Mouse (Mus musculus) G1E (cell line): ENCODE measurements around the gene Kndc1. TPM values are rescaled to one million over a fixed set of nuclear protein-coding genes. Genes with fewer than 3 reads are reported as not detected.

Source experiments
- ATAC-seq: 2 replicates; pipeline ENCODE4 v1.8.0; 2016; ENCODE audit warnings: mild to moderate bottlenecking; ENCODE audit not compliant: insufficient number of reproducible peaks, poor library complexity, low FRiP score, severe bottlenecking; ENCODE audit errors: extremely low read depth
- DNase-seq: peaks from one replicate; pipeline ENCODE4 v3.0.0; 2012; ENCODE audit warnings: low spot score
- H3K27me3 ChIP-seq: 2 replicates; pipeline ENCODE4 v1.6.1; 2012; ENCODE audit warnings: mild to moderate bottlenecking, low read length, inconsistent platforms; ENCODE audit not compliant: insufficient read depth
- H3K36me3 ChIP-seq: replicated peaks from 2 replicates; pipeline ENCODE3; 2012; ENCODE audit warnings: mild to moderate bottlenecking, inconsistent platforms
- H3K4me1 ChIP-seq: 2 replicates; pipeline ENCODE4 v1.6.1; 2012; ENCODE audit warnings: low read depth, low read length, inconsistent platforms, mixed read lengths; ENCODE audit not compliant: insufficient read depth
- H3K4me3 ChIP-seq: 2 replicates; pipeline ENCODE4 v1.5.1; 2012; ENCODE audit warnings: low read depth, mild to moderate bottlenecking, inconsistent platforms, low read length, moderate library complexity, mixed read lengths
- H3K9me3 ChIP-seq: replicated peaks from 2 replicates; pipeline ENCODE4 v1.6.1; 2012; ENCODE audit warnings: inconsistent platforms
- CTCF ChIP-seq: IDR thresholded peaks from 2 replicates; pipeline ENCODE4 v1.5.1; 2012; ENCODE audit warnings: low read depth, low read length, inconsistent platforms, mixed read lengths
- GATA1 ChIP-seq: IDR thresholded peaks from 2 replicates; pipeline ENCODE4 v1.6.1; 2012; ENCODE audit warnings: borderline replicate concordance, low read length, inconsistent platforms, mixed read lengths
- GATA2 ChIP-seq: IDR thresholded peaks from 2 replicates; pipeline ENCODE4 v1.6.1; 2012; ENCODE audit warnings: low read depth, low read length, inconsistent platforms, borderline replicate concordance
- POLR2AphosphoS5 ChIP-seq: IDR thresholded peaks from 2 replicates; pipeline ENCODE4 v1.6.1; 2012; ENCODE audit warnings: low read depth, low read length, inconsistent platforms; ENCODE audit not compliant: insufficient replicate concordance
- TAL1 ChIP-seq: conservative IDR thresholded peaks from 2 replicates; pipeline ENCODE4 v1.6.1; 2012; ENCODE audit warnings: low read depth, low read length, inconsistent platforms, mixed read lengths
- polyA plus RNA-seq: library from polyadenylated mRNA; stranded (reverse); fragments of >175 nt; gene quantifications from 2 replicates; pipeline ENCODE4 v1.2.3, GENCODE M21; 2012
- total RNA-seq, 2 experiments: library from RNA; stranded (forward) in 1 of 2; stranded (reverse) in 1 of 2; fragments of 200-1000 nt in 1 of 2; fragments of >200 nt in 1 of 2; fragmentation: Nextera tagmentation in 1 of 2; gene quantifications; 2 replicates each; pipeline ENCODE4 v1.2.3; 2014 to 2017

The Kndc1 gene
- total and polyA plus RNA-seq, 3 experiments: 0.38 TPM; not detected in 2

DNA sequence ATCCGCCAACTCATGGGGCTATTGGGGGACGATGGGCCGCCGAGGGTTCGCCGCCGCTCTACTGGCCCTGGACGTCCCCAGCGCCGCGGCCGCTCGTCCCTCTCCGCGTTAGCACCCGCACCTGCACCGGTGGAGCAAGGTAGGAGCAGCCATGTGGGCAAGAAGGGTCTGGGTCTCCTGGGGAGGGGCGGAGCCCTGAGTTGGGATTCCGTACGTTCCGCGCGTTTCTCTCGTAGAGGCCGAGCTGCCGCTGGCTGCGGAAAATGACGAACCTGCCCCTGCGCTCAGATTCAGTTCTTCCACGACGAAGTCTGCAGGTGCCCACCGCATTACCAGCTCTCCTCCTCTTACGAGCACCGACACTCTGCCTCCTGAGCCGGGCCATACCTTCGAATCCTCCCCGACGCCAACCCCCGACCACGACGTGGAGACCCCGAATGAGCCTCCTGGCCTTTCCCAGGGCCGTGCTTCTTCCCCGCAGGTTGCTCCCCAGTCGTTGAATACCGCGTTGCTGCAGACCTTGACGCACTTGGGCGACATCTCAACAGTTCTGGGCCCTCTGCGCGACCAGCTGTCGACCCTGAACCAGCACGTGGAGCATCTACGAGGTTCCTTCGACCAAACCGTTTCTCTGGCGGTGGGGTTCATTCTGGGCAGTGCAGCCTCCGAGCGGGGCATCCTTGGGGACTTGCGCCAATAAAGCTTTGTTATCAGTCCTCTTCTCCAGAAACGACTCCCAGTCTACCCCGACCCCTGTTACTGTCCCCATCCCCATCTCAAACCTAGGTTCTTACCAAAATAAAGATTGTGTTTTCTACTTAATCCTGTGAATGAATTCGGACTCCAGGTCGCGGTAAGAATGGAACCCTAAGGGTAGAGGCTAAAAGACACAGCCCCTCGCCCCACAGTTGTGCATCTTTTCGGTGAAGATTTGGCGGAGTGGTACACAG, 50.1 kb downstream of the Kndc1 start:
- TF ChIP-seq GATA2: no peak
- TF ChIP-seq TAL1: no peak
- no peak for TF ChIP-seq POLR2AphosphoS5
- no peak for TF ChIP-seq GATA1
- no peak for TF ChIP-seq CTCF
- peaks cover 7% of the 10 kb centered on the region; the same call in 1 of the 2 replicates for H3K27me3 ChIP-seq
- DNase-seq: no peak
- no peak for ATAC-seq
- no peaks in the 10 kb centered on the region for H3K4me1 ChIP-seq
- H3K36me3 ChIP-seq: no peaks in the 10 kb centered on the region
- H3K4me3 ChIP-seq: no peak overlapping the region; the same call in 1 of the 2 replicates
- H3K9me3 ChIP-seq: peaks cover 26% of the 10 kb centered on the region

GRCm38 (mm10) chr7:139945516-139945915, 51.0 kb downstream of the Kndc1 start:
- Histone ChIP-seq H3K27me3 (peaks cover 15% of the 10 kb centered on the region; the same call in 1 of the 2 replicates), H3K36me3 (no peaks in the 10 kb centered on the region), H3K4me1 (no peaks in the 10 kb centered on the region), H3K4me3 (no peak overlapping the region), H3K9me3 (peaks cover 27% of the 10 kb centered on the region)
- DNase-seq (no peak), ATAC-seq (no peak)
- TF ChIP-seq CTCF: no peak

GRCm38 (mm10) chr7:139946032-139946431, 51.5 kb downstream of the Kndc1 start:
- TF ChIP-seq GATA1 (no peak), CTCF (no peak), POLR2AphosphoS5 (no peak), TAL1 (no peak), GATA2 (no peak)
- Histone ChIP-seq H3K36me3 (no peaks in the 10 kb centered on the region), H3K9me3 (peaks cover 23% of the 10 kb centered on the region), H3K27me3 (peaks cover 18% of the 10 kb centered on the region; the same call in 1 of the 2 replicates), H3K4me3 (no peak overlapping the region), H3K4me1 (no peaks in the 10 kb centered on the region)
- DNase-seq (no peak), ATAC-seq (no peak)

DNA sequence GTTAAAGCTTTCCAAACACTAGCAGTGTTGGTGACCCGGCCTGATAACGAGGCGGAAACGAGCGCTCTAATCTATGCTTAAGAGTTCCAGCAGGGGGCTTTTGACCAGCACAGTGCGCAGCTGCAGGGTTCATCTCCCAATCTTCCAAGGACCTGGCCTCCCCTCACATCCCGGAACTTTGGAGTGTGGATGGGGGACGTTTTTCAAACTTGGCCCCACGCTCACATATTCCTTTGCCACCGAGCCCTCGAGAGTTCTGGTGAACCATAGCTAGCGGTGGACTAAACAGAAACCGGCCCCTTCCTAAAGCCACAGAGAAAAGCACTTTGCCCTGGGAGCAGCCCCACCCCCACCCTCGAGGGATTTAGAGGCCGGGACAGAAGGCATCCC, 55.4 kb downstream of the Kndc1 start:
- Histone ChIP-seq H3K9me3 (peaks cover 4% of the 10 kb centered on the region; the same call in 1 of the 2 replicates), H3K36me3 (no peaks in the 10 kb centered on the region), H3K4me3 (no peak overlapping the region), H3K4me1 (no peaks in the 10 kb centered on the region), H3K27me3 (peaks cover 13% of the 10 kb centered on the region; the same call in 1 of the 2 replicates)
- ATAC-seq (no peak), DNase-seq (no peak)
- no peak for TF ChIP-seq TAL1
- TF ChIP-seq GATA1: no peak
- no peak for TF ChIP-seq POLR2AphosphoS5
- TF ChIP-seq CTCF: no peak
- TF ChIP-seq GATA2: no peak

DNA sequence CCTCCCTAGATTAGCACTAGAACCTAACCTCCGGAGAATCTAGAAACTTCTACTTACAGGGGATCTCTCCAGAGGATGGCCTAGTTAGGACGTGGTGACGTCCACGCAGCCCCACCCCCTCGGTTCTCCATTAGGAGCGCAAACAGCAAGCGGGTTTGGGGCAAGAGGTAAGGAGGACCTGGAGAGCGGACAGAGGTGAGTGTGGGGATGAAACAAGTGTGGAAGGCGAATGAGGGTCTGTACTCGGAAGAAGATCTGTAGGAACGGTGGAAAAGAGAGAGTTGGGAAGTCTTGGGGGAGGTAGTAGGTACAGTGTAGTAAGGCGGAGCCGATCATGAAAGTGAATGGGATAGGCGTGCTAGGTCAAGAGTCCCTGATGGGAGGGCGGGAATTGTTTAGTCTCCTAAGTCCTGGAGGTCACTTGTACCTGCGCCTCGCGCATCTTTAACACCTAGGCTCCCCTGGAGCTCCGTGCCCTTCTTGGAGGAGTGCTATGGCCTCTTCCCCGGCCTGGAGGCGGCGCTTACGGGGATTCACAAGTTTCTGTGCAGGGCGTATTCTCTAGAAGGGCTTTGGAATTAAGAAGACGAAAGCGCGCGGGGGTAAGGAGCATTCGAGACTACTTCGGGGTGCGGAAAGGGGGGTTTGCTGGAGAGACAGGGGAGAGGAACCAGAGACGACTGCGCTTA, 55.9 kb downstream of the Kndc1 start:
- DNase-seq: no peak
- H3K27me3 ChIP-seq: peaks cover 13% of the 10 kb centered on the region; the same call in 1 of the 2 replicates

DNA sequence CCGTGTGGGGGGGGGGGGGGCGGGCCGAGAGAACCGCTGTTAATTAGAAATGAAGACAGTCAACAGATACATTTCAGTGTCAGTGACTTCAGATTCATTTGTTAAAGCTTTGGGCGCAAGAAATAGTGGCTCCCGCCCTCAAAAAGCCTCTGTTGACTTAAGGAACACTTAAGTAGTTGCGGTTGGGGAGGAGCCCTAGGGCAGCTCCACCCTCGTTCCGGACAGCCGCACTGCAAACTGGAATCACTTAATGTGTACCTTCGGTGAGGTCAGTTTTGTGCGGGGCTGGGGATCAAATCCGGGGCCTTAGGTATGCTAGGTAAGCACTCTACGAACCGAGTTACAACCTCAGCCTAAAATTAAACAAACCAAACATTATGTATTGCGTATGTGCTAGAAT, 56.6 kb downstream of the Kndc1 start:
- ATAC-seq: no peak
- no peak for DNase-seq

More for the DNA sequence above, 55.9 kb downstream of the Kndc1 start:
- no peak for ATAC-seq
- H3K36me3 ChIP-seq: no peaks in the 10 kb centered on the region
- no peak overlapping the region for H3K4me3 ChIP-seq
- TF ChIP-seq TAL1 (no peak), GATA2 (no peak), CTCF (no peak), GATA1 (no peak), POLR2AphosphoS5 (no peak)
- no peaks in the 10 kb centered on the region for H3K4me1 ChIP-seq
- peaks cover 4% of the 10 kb centered on the region; the same call in 1 of the 2 replicates for H3K9me3 ChIP-seq

More for the DNA sequence above, 56.6 kb downstream of the Kndc1 start:
- H3K4me3 ChIP-seq: no peak overlapping the region
- peaks cover 4% of the 10 kb centered on the region; the same call in 1 of the 2 replicates for H3K9me3 ChIP-seq
- H3K36me3 ChIP-seq: no peaks in the 10 kb centered on the region
- H3K4me1 ChIP-seq: no peaks in the 10 kb centered on the region
- TF ChIP-seq GATA1 (no peak), CTCF (no peak), GATA2 (no peak), POLR2AphosphoS5 (no peak), TAL1 (no peak)
- peaks cover 13% of the 10 kb centered on the region; the same call in 1 of the 2 replicates for H3K27me3 ChIP-seq
